Mouse (Mus musculus) kidney, adult 2 months (tissue): ENCODE measurements at regions not wholly inside any gene's neighbourhood (a gene's known extent, or its start where the extent isn't known, plus 50 kb on each side); places are given as distances from the start of the nearest gene placed in this dataset.

Experiments used
- DNase-seq: peaks from one replicate; pipeline ENCODE4 v3.0.0; 2021
- H3K27ac ChIP-seq: fragments of 200-500 bp; 2 replicates; pipeline ENCODE4 v1.5.1; 2012; ENCODE audit warnings: low read depth, low read length, control low read depth, inconsistent platforms; ENCODE audit not compliant: insufficient read depth
- H3K27me3 ChIP-seq: fragments of 200-500 bp; replicated peaks from 2 replicates; pipeline ENCODE4 v1.6.1; 2012; ENCODE audit warnings: mild to moderate bottlenecking, moderate library complexity, low read length, inconsistent platforms; ENCODE audit not compliant: control insufficient read depth, insufficient read depth
- H3K36me3 ChIP-seq: fragments of 200-500 bp; 2 replicates; pipeline ENCODE4 v1.6.1; 2012; ENCODE audit warnings: mild to moderate bottlenecking, moderate library complexity, low read length, inconsistent platforms; ENCODE audit not compliant: control insufficient read depth, insufficient read depth
- H3K4me1 ChIP-seq: fragments of 200-500 bp; 2 replicates; pipeline ENCODE4 v1.6.1; 2011; ENCODE audit warnings: low read length; ENCODE audit not compliant: control insufficient read depth, insufficient read depth
- H3K4me3 ChIP-seq: fragments of 200-500 bp; 2 replicates; pipeline ENCODE4 v1.5.1; 2011; ENCODE audit warnings: mild to moderate bottlenecking, low read depth, low read length, control low read depth; ENCODE audit not compliant: insufficient read depth
- CTCF ChIP-seq: fragments of 200-500 bp; conservative IDR thresholded peaks from 2 replicates; pipeline ENCODE4 v1.5.1; 2011; ENCODE audit warnings: low read depth, mild to moderate bottlenecking, control low read depth, low read length, moderate library complexity, mixed read lengths; ENCODE audit not compliant: insufficient read depth, insufficient read length
- POLR2A ChIP-seq: fragments of 200-500 bp; IDR thresholded peaks from one replicate; pipeline ENCODE4 v1.6.1; 2011; ENCODE audit warnings: low read depth, low read length, control low read depth
- WGBS: fragments of 180-500 bp; shearing (Covaris S2); methylation state at CpG from one replicate; pipeline ENCODE4 v1.1.7; 2018; 5-methylcytosine and 5-hydroxymethylcytosine counted together

DNA sequence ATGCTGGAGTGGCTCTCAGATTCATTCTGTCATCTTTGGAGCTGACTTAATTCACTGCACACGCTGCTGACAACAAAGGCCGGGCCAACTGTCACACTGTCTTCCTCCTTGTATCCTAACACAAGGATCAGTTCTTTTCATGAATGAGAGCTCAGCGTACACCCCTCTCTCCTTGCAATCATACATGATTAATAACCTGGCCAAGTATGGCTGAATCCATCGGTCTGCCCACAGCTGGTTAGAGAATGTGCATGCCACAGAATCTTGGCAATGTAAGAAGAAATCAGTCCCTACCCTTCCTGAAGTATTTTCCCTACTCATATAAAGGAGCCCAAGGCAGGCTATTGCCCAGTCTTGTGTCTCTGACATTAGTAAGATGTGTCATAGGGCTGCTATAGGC, 387.4 kb upstream of the Clint1 start:
- H3K4me3 ChIP-seq = no peak overlapping the region
- no peaks in the 10 kb centered on the region for H3K27me3 ChIP-seq
- DNase-seq = no peak
- TF ChIP-seq CTCF (no peak), POLR2A (no peak)
- H3K4me1 ChIP-seq = no peaks in the 10 kb centered on the region
- no peaks in the 10 kb centered on the region for H3K36me3 ChIP-seq
- 68% methylated on average over 4 of the region's 4 CpGs for WGBS
- no peak overlapping the region for H3K27ac ChIP-seq

DNA sequence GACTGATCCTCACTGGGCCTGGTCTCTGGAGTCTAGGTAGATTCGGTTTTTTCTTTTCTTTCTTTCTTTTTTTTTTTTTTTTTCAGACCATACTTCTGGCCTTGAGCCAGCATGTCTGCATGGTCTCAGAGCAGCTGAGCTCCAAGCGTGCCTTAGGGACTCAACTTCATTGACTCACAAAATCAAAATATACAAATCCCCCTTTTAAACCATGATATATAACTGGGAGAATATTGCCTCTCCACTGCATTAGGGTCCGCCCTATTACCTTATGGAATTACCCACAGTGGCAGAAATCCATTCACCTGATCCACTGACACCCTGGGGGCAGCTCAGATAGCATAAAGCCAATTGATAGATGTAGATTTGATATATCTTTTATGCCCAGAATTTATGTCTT, 385.5 kb upstream of the Clint1 start:
- Histone ChIP-seq H3K4me3 (no peak overlapping the region), H3K27me3 (no peaks in the 10 kb centered on the region), H3K4me1 (no peaks in the 10 kb centered on the region), H3K27ac (no peak overlapping the region), H3K36me3 (no peaks in the 10 kb centered on the region)
- WGBS = 83% methylated on average over 3 of the region's 3 CpGs
- TF ChIP-seq POLR2A (no peak), CTCF (no peak)
- DNase-seq = no peak

DNA sequence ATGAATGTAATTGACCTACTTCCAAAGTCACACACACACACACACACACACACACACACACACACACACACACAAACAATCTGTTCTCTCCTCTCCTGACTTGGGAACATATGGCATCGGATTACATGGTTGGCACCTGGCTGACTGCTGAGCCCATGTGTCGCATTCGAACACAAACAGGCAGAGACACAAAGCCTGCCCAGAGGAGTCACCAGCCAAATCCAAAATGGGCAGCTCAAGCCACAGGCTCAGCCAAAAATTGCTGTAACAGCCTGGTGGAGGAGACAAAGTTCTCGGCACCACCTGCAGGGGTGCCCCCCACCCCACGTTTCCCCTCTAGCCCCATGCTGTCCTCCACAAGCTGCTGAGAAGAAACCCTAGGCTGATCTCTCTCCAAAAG, 379.7 kb upstream of the Clint1 start:
- H3K27ac ChIP-seq = no peak overlapping the region
- no peak for DNase-seq
- H3K27me3 ChIP-seq = no peaks in the 10 kb centered on the region
- H3K36me3 ChIP-seq = no peaks in the 10 kb centered on the region
- TF ChIP-seq POLR2A (no peak), CTCF (no peak)
- no peak overlapping the region for H3K4me3 ChIP-seq
- 55% methylated on average over 5 of the region's 5 CpGs for WGBS
- H3K4me1 ChIP-seq = no peaks in the 10 kb centered on the region

DNA sequence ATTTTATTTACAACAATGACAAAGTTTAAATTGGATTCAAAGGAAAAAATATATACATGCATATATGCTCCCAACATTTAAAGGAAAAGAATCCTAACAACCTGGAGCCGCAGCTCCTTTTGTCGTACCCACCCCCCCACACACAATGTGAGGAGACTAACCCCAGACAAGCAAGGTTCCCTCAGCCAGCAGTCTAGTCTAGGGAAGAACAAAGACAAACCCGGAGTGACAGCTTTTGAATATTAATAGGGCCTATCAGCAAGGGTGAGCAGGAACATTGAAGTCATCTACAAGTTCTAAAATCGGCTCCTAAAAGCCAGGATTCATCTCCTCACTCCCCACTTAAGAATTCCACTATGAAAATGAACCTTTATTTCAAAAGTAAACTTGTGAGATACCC, 374.9 kb upstream of the Clint1 start:
- no peak overlapping the region for H3K4me3 ChIP-seq
- 73% methylated on average over 4 of the region's 4 CpGs for WGBS
- H3K36me3 ChIP-seq = no peaks in the 10 kb centered on the region
- no peak overlapping the region for H3K27ac ChIP-seq
- no peaks in the 10 kb centered on the region for H3K27me3 ChIP-seq
- no peaks in the 10 kb centered on the region for H3K4me1 ChIP-seq
- DNase-seq = no peak
- TF ChIP-seq CTCF = no peak
- no peak for TF ChIP-seq POLR2A

DNA sequence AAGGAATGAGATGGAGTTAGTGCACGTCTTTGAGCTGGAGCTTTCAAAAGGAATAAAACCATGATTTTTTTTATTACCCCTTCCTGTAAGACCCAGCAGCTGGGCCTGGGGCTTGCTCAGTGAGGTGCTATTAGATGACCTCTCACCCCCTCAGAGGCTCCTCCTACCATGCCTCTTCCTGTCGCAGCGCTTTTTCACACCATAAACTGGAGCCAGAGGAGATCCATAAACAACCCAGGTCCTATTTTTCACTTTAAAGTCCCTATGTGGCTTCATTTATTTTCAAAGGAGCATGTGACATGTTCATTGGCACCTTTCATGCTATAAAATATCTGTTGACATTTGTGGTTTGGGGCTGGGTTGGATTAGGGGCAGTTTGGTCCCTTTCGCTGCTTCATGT, 365.9 kb upstream of the Clint1 start:
- Histone ChIP-seq H3K27me3 (no peaks in the 10 kb centered on the region; the same call in 1 of the 2 replicates), H3K27ac (no peak overlapping the region), H3K36me3 (no peaks in the 10 kb centered on the region), H3K4me3 (no peak overlapping the region), H3K4me1 (0 out of 2 replicates have a peak, but pooled peaks cover 2% of the 10 kb centered on the region)
- TF ChIP-seq CTCF (no peak), POLR2A (no peak)
- 55% methylated on average over 4 of the region's 4 CpGs for WGBS
- no peak for DNase-seq

DNA sequence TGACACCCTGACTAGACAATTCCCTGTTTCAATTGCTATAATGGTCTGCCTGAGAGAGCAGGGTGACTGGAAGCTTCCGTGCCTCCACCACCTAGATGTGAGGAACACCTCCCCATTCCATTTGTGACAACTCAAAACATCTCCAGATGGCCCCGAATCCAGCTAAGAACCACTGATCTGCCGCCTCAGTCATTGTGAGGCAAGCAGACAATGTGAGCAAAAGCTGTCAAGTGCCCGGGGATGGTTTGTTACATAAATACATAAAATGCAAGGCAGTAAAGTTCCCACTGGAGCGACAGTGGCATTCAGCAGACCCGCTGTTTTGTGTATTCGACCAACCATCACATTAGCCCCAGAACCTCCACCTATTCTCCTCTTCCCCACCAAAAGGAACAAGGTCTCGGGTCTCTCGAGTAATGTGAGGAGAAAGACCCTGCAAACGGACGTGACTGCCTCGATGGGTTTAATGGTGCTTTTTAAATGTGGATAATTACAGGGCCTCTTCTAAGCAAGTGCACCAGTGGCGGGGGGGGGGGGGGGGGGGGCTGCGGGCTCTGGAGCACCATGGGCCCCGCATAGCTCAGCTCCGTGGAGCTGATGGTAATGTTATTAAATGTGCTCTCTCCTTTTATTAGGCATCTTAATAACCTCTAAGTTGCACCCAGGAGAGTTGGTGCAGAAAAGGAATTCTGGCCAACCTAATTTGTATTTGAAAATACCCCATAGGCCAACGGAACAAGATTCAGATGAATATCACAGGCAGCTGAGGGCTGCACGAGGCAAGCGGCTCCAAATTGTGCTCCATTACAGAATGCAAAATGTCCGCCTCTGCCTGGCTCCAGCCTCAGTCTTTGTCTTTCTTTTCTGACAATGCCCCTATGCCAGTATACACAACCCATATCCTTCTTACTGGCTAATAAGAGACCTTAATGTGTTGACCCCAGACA, 360.6 kb upstream of the Clint1 start:
- Histone ChIP-seq H3K36me3 (no peaks in the 10 kb centered on the region), H3K27ac (no peak overlapping the region), H3K4me1 (0 out of 2 replicates have a peak, but pooled peaks cover 2% of the 10 kb centered on the region), H3K27me3 (no peaks in the 10 kb centered on the region), H3K4me3 (no peak overlapping the region)
- no peak for DNase-seq
- 61% methylated on average over 19 of the region's 20 CpGs for WGBS
- TF ChIP-seq POLR2A (no peak), CTCF (no peak)

DNA sequence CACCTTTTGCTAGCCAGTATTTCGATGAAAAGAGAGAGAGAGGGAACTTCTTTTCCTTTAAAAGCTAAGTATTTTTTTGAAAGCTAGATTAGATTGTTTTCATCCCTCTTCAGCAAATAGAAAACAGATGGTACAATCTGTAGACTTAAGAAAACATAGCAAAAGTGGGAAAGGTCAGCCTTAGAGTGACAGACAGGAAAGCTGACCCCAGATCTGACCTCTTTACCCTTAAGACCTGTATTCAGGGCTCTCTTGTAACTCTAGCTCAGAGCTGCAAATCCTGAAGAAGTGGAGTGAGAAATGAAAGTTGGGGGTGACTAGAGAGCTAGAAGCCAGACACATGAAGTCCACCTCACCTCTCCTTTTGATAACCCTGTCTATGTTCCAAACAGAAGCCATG, 356.6 kb upstream of the Clint1 start:
- Histone ChIP-seq H3K27me3 (no peaks in the 10 kb centered on the region), H3K36me3 (no peaks in the 10 kb centered on the region), H3K4me3 (no peak overlapping the region), H3K4me1 (no peaks in the 10 kb centered on the region), H3K27ac (no peak overlapping the region)
- no peak for DNase-seq
- WGBS = 64% methylated on average over 1 of the region's 1 CpGs
- TF ChIP-seq CTCF (no peak), POLR2A (no peak)

DNA sequence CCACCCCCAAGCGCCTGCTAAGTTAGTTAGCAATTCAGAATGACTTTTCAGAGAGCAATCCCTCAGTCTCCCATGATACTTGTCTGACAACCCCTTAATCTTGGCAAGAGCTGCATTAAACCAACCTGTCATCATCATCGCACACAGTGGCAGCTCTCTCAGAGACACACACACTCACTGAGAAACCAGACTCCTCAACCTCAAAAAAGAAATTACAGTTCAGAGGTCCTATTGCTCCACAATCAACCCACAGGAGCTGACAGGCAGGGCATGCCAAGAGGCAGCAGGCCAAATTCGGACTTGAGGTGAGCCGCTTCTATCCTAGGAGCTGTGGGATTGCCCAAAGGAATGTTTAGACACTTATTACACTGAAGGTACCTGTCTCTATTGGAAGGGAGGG, 343.3 kb upstream of the Clint1 start:
- WGBS = 42% methylated on average over 4 of the region's 4 CpGs

More for the DNA sequence above, 343.3 kb upstream of the Clint1 start:
- no peak overlapping the region for H3K27ac ChIP-seq
- TF ChIP-seq POLR2A = no peak
- no peak for TF ChIP-seq CTCF
- H3K36me3 ChIP-seq = no peaks in the 10 kb centered on the region
- no peaks in the 10 kb centered on the region for H3K27me3 ChIP-seq
- H3K4me1 ChIP-seq = no peaks in the 10 kb centered on the region
- peak; percentile 8 for DNase-seq
- H3K4me3 ChIP-seq = no peak overlapping the region
